Comparison of ENCODE assay signal across 14 mouse cellular contexts in the genomic region with DNA sequence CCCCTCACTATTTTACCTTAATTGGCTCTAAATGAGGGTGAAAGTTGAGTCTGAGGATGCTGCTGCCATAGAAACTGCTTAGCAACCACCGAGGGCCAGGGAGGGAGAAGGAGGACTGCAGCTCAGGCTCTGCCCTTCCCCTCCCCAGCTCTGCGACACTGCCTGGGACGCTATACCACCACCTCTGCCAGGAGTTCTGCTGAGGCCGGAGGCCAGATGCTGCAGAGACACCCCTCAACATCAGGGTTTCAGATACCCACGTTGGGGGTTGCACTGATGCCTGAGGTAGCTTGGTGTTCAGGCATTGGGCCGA. TPM values are rescaled to one million over a fixed set of nuclear protein-coding genes. Genes with fewer than 3 reads are reported as not detected.
A peak's percentile ranks its signal among the peaks of the same experiment; 100 is the strongest.
DNase-seq lines count a peak whose midpoint lies in the region; ATAC-seq and TF ChIP-seq lines count a peak whose summit lies in the region.
"Not testable (repeated sequence)": the region's sequence is repeated elsewhere in the genome, so short reads cannot be mapped to it uniquely, and the experiment has no call there.
"Had no signal": no experiment of that assay in that cellular context is flagged by ENCODE, and none has a peak within 500 bp of the region (broad histone marks: within the 10 kb centered on the region; RNA-seq: fewer than 3 reads in every experiment).

No protein-coding gene starts in this region.

- not testable (repeated sequence) for H3K27ac ChIP-seq in forebrain, embryonic 11.5 days (ENCODE audit: low read depth, low read length); forebrain, embryonic 15.5 days (replicated peaks); hindbrain, embryonic 13.5 days; hindbrain, postnatal 0 days; limb, embryonic 13.5 days; midbrain, embryonic 14.5 days (replicated peaks; ENCODE audit: low read depth, low read length); neural tube, embryonic 11.5 days (ENCODE audit: low read depth, low read length); neural tube, embryonic 15.5 days (replicated peaks)

- not testable (repeated sequence) for H3K27me3 ChIP-seq in forebrain, embryonic 11.5 days (ENCODE audit: control insufficient read depth, insufficient read depth, low read length); forebrain, embryonic 15.5 days; hindbrain, embryonic 13.5 days; hindbrain, postnatal 0 days (ENCODE audit: insufficient read depth, low read length); limb, embryonic 13.5 days; midbrain, embryonic 14.5 days (ENCODE audit: control insufficient read depth, insufficient read depth, low read length); neural tube, embryonic 11.5 days (ENCODE audit: control insufficient read depth, insufficient read depth, low read length); neural tube, embryonic 15.5 days (replicated peaks)

- not testable (repeated sequence) for H3K4me2 ChIP-seq in forebrain, embryonic 11.5 days (ENCODE audit: low read depth, low read length, severe bottlenecking); hindbrain, postnatal 0 days (ENCODE audit: low read depth, low read length); limb, embryonic 13.5 days (replicated peaks); midbrain, embryonic 14.5 days (ENCODE audit: low read length); neural tube, embryonic 11.5 days (ENCODE audit: low read depth); neural tube, embryonic 15.5 days
- H3K4me2 ChIP-seq in forebrain, embryonic 15.5 days (replicated peaks), result peak overlapping the region; percentile 20; the same call in 1 of the 2 replicates
- 0 out of 2 replicates have a peak overlapping the region, but pooled peaks have one; percentile 21 for H3K4me2 ChIP-seq in hindbrain, embryonic 13.5 days

- ATAC-seq in forebrain, embryonic 11.5 days (replicated peaks; ENCODE audit: low FRiP score), result peak; percentile 91
- peak; percentile 85 for ATAC-seq in forebrain, embryonic 15.5 days (replicated peaks)
- peak; percentile 79 for ATAC-seq in hindbrain, embryonic 13.5 days (ENCODE audit: low FRiP score)
- peak; percentile 70; the same call in 1 of the 2 replicates for ATAC-seq in hindbrain, postnatal 0 days
- ATAC-seq in limb, embryonic 13.5 days (ENCODE audit: low FRiP score, low read depth), result 0 out of 2 replicates have a peak, but pooled peaks have one; percentile 19
- ATAC-seq in midbrain, embryonic 14.5 days (ENCODE audit: low FRiP score, low TSS enrichment), result peak; percentile 53; the same call in 1 of the 2 replicates
- ATAC-seq in neural tube, embryonic 11.5 days (ENCODE audit: insufficient read depth, low FRiP score, low TSS enrichment), result peak; percentile 48; the same call in 1 of the 2 replicates
- ATAC-seq in neural tube, embryonic 15.5 days (ENCODE audit: low FRiP score), result peak; percentile 69

- WGBS in forebrain, embryonic 11.5 days, result 35% methylated on average over 2 of the region's 6 CpGs
- WGBS in forebrain, embryonic 15.5 days, result 23% methylated on average over 3 of the region's 6 CpGs
- WGBS in hindbrain, embryonic 13.5 days, result 44% methylated on average over 3 of the region's 6 CpGs
- 7% methylated on average over 3 of the region's 6 CpGs for WGBS in hindbrain, postnatal 0 days
- 27% methylated on average over 3 of the region's 6 CpGs for WGBS in limb, embryonic 13.5 days
- 33% methylated on average over 2 of the region's 6 CpGs for WGBS in midbrain, embryonic 14.5 days
- WGBS in neural tube, embryonic 11.5 days, result 62% methylated on average over 2 of the region's 6 CpGs
- 39% methylated on average over 3 of the region's 6 CpGs for WGBS in neural tube, embryonic 15.5 days

- H3K4me1 ChIP-seq in forebrain, embryonic 11.5 days (replicated peaks; ENCODE audit: control insufficient read depth, insufficient read depth, low read length); forebrain, embryonic 15.5 days; hindbrain, embryonic 13.5 days (replicated peaks); hindbrain, postnatal 0 days (ENCODE audit: insufficient read depth, low read length); limb, embryonic 13.5 days; midbrain, embryonic 14.5 days (ENCODE audit: control insufficient read depth, insufficient read depth, low read length); neural tube, embryonic 11.5 days (ENCODE audit: control insufficient read depth, insufficient read depth, low read length); neural tube, embryonic 15.5 days: not testable (repeated sequence)

- not testable (repeated sequence) for H3K4me3 ChIP-seq in forebrain, embryonic 11.5 days (ENCODE audit: low read depth, low read length); forebrain, embryonic 15.5 days; hindbrain, embryonic 13.5 days; hindbrain, postnatal 0 days (ENCODE audit: low read length); limb, embryonic 13.5 days; midbrain, embryonic 14.5 days (replicated peaks; ENCODE audit: low read depth, low read length); neural tube, embryonic 11.5 days (ENCODE audit: low read depth, low read length); neural tube, embryonic 15.5 days (replicated peaks)

- DNase-seq in forebrain, embryonic 11.5 days (ENCODE audit: low spot score); hindbrain, postnatal 0 days (ENCODE audit: low spot score); midbrain, embryonic 14.5 days; neural tube, embryonic 11.5 days (ENCODE audit: low spot score): not testable (repeated sequence)

- H3K9me3 ChIP-seq in forebrain, embryonic 11.5 days (ENCODE audit: control insufficient read depth, low read length); forebrain, embryonic 15.5 days; hindbrain, embryonic 13.5 days; hindbrain, postnatal 0 days (ENCODE audit: low read length); limb, embryonic 13.5 days; midbrain, embryonic 14.5 days (ENCODE audit: control insufficient read depth, low read length); neural tube, embryonic 11.5 days (ENCODE audit: control insufficient read depth, low read length); neural tube, embryonic 15.5 days (replicated peaks): not testable (repeated sequence)

- not testable (repeated sequence) for TF ChIP-seq CTCF in hindbrain, postnatal 0 days (IDR thresholded peaks at IDR 0.05; ENCODE audit: low read depth)

- H3K9ac ChIP-seq in forebrain, embryonic 11.5 days (ENCODE audit: low read length); forebrain, embryonic 15.5 days (replicated peaks); hindbrain, embryonic 13.5 days; hindbrain, postnatal 0 days (replicated peaks; ENCODE audit: low read length); limb, embryonic 13.5 days; midbrain, embryonic 14.5 days (replicated peaks; ENCODE audit: low read length); neural tube, embryonic 11.5 days (ENCODE audit: low read length); neural tube, embryonic 15.5 days (replicated peaks): not testable (repeated sequence)

- H3K36me3 ChIP-seq in forebrain, embryonic 11.5 days (ENCODE audit: control insufficient read depth, insufficient read depth, low read length); forebrain, embryonic 15.5 days; hindbrain, embryonic 13.5 days; hindbrain, postnatal 0 days (ENCODE audit: insufficient read depth, low read length); limb, embryonic 13.5 days; midbrain, embryonic 14.5 days (ENCODE audit: control insufficient read depth, insufficient read depth, low read length); neural tube, embryonic 11.5 days (ENCODE audit: control insufficient read depth, insufficient read depth, low read length); neural tube, embryonic 15.5 days: not testable (repeated sequence)

RNA-seq across cellular contexts. Expression of gene Gm49673, which starts 46.3 kb away (rescaled TPM):
- 0.21 TPM in 1 of 2 replicates, not detected in the other for polyA plus RNA-seq in forebrain, embryonic 11.5 days (2014; fragmentation: Nextera tagmentation; extraction: Ambion mirVana)
- polyA plus RNA-seq in forebrain, embryonic 15.5 days (2015; fragmentation: Nextera tagmentation; extraction: Ambion mirVana), result 0.14 and 0.48 TPM in 2 replicates
- not detected in 2 replicates for polyA plus RNA-seq in hindbrain, embryonic 13.5 days (2015; fragmentation: Nextera tagmentation; extraction: Ambion mirVana)
- total RNA-seq in hindbrain, postnatal 0 days (2014; rRNA removed), result 1.6 and 6.0 TPM in 2 replicates
- polyA plus RNA-seq in hindbrain, postnatal 0 days (2015; fragmentation: Nextera tagmentation; extraction: Ambion mirVana), result 0.35 and 0.79 TPM in 2 replicates
- 0.08 and 0.22 TPM in 2 replicates for polyA plus RNA-seq in limb, embryonic 13.5 days (2015; fragmentation: Nextera tagmentation; extraction: Ambion mirVana)
- polyA plus RNA-seq in midbrain, embryonic 14.5 days (2014; fragmentation: Nextera tagmentation; extraction: Ambion mirVana), result 0.15 TPM in 1 of 2 replicates, not detected in the other
- polyA plus RNA-seq in neural tube, embryonic 11.5 days (2014; fragmentation: Nextera tagmentation; extraction: Ambion mirVana), result 0.12 and 0.37 TPM in 2 replicates
- 0.27 TPM in 1 of 2 replicates, not detected in the other for polyA plus RNA-seq in neural tube, embryonic 15.5 days (2015; fragmentation: Nextera tagmentation; extraction: Ambion mirVana)
- total RNA-seq: common myeloid progenitor, adult 5-6 weeks; heart, adult 2 months; hematopoietic stem cell, adult 5-6 weeks; MEL had no signal
- polyA plus RNA-seq: forebrain, embryonic 16.5 days; heart, adult 2 months; heart, embryonic 11.5 days had no signal

RNA-seq across cellular contexts. Expression of gene Rnaset2a, which starts 46.6 kb away (rescaled TPM):
- polyA plus RNA-seq in forebrain, embryonic 11.5 days (2014; fragmentation: Nextera tagmentation; extraction: Ambion mirVana), result 13.6 and 14.1 TPM in 2 replicates
- polyA plus RNA-seq in forebrain, embryonic 15.5 days (2015; fragmentation: Nextera tagmentation; extraction: Ambion mirVana), result 12.0 and 12.1 TPM in 2 replicates
- polyA plus RNA-seq in hindbrain, embryonic 13.5 days (2015; fragmentation: Nextera tagmentation; extraction: Ambion mirVana), result 14.9 and 15.2 TPM in 2 replicates
- total RNA-seq in hindbrain, postnatal 0 days (2014; rRNA removed), result 13.7 and 26.9 TPM in 2 replicates
- 24.0 and 25.4 TPM in 2 replicates for polyA plus RNA-seq in hindbrain, postnatal 0 days (2015; fragmentation: Nextera tagmentation; extraction: Ambion mirVana)
- 24.4 and 24.9 TPM in 2 replicates for polyA plus RNA-seq in limb, embryonic 13.5 days (2015; fragmentation: Nextera tagmentation; extraction: Ambion mirVana)
- 10.8 and 11.8 TPM in 2 replicates for polyA plus RNA-seq in midbrain, embryonic 14.5 days (2014; fragmentation: Nextera tagmentation; extraction: Ambion mirVana)
- 15.5 and 17.2 TPM in 2 replicates for polyA plus RNA-seq in neural tube, embryonic 11.5 days (2014; fragmentation: Nextera tagmentation; extraction: Ambion mirVana)
- 12.6 and 17.6 TPM in 2 replicates for polyA plus RNA-seq in neural tube, embryonic 15.5 days (2015; fragmentation: Nextera tagmentation; extraction: Ambion mirVana)

Comparison
In these comparisons a context has a peak if more than half of its experiments do, and no peak if none do; other contexts are left out.
1. ATAC-seq: peak in every context shown above with its lines; median percentile 91 in forebrain, embryonic 11.5 days; 85 in forebrain, embryonic 15.5 days; 79 in hindbrain, embryonic 13.5 days; 70 in hindbrain, postnatal 0 days; 69 in neural tube, embryonic 15.5 days; 53 in midbrain, embryonic 14.5 days; 48 in neural tube, embryonic 11.5 days; 19 in limb, embryonic 13.5 days.